Mouse (Mus musculus) forelimb bud, embryonic 11.5 days (tissue): ENCODE results near the gene Bcl7a.

Experiments
- DNase-seq: peaks from one replicate; pipeline ENCODE4 v3.0.0-alpha.2; 2012; ENCODE audit warnings: low read depth, low spot score

The Bcl7a gene

GRCm38 (mm10) chr5:123377120-123377955 lies 33.7 kb downstream of the Bcl7a start:
- DNase-seq = peak; percentile 73

- no peak for DNase-seq
Observed at GRCm38 (mm10) chr5:123378712-123379111, 35.1 kb downstream of the Bcl7a start.

- no peak for DNase-seq
Observed at GRCm38 (mm10) chr5:123379504-123379931, 35.9 kb downstream of the Bcl7a start.

GRCm38 (mm10) chr5:123381968-123382367 lies 38.3 kb downstream of the Bcl7a start:
- no peak for DNase-seq

- no peak for DNase-seq
Observed at GRCm38 (mm10) chr5:123382686-123383085, 39.1 kb downstream of the Bcl7a start.

GRCm38 (mm10) chr5:123388452-123388851 lies 44.8 kb downstream of the Bcl7a start:
- DNase-seq = no peak

- DNase-seq = no peak
Observed at GRCm38 (mm10) chr5:123390536-123391441, 47.2 kb downstream of the Bcl7a start.

- no peak for DNase-seq
Observed at GRCm38 (mm10) chr5:123391442-123391809, 47.8 kb downstream of the Bcl7a start.

GRCm38 (mm10) chr5:123393786-123394302 lies 50.2 kb downstream of the Bcl7a start:
- no peak for DNase-seq

GRCm38 (mm10) chr5:123394303-123394956 lies 50.8 kb downstream of the Bcl7a start, which contains the start of gene Mlxip:
Mlxip (plus strand) TSS chr5:123394798.
- DNase-seq = peak; percentile 94

- no peak for DNase-seq
Observed at GRCm38 (mm10) chr5:123394957-123395881, 51.6 kb downstream of the Bcl7a start.

GRCm38 (mm10) chr5:123396901-123397464 lies 53.3 kb downstream of the Bcl7a start:
- no peak for DNase-seq

- DNase-seq = no peak
Observed at GRCm38 (mm10) chr5:123397786-123398185, 54.2 kb downstream of the Bcl7a start.

GRCm38 (mm10) chr5:123398856-123399498 lies 55.3 kb downstream of the Bcl7a start:
- DNase-seq = no peak

- DNase-seq = no peak
Observed at GRCm38 (mm10) chr5:123404480-123404879, 60.8 kb downstream of the Bcl7a start.

- DNase-seq = no peak
Observed at GRCm38 (mm10) chr5:123406952-123407351, 63.3 kb downstream of the Bcl7a start.

- no peak for DNase-seq
Observed at GRCm38 (mm10) chr5:123408176-123408575, 64.5 kb downstream of the Bcl7a start.

GRCm38 (mm10) chr5:123412193-123412592 lies 68.6 kb downstream of the Bcl7a start:
- no peak for DNase-seq

GRCm38 (mm10) chr5:123413866-123414363 lies 70.3 kb downstream of the Bcl7a start:
- DNase-seq = no peak
